Mouse (Mus musculus) cortical plate, adult 2 months (tissue): ENCODE measurements around the gene Rimklb.
"Not testable (repeated sequence)": the region's sequence is repeated elsewhere in the genome, so short reads cannot be mapped to it uniquely, and the experiment has no call there.

ENCODE experiments used
- CTCF ChIP-seq: fragments of 200-500 bp; IDR thresholded peaks from 2 replicates; pipeline ENCODE4 v1.5.1; 2011; ENCODE audit warnings: mild to moderate bottlenecking, control low read depth, low read length; ENCODE audit not compliant: insufficient read depth; ENCODE audit errors: extremely low read depth
- POLR2A ChIP-seq: fragments of 200-500 bp; IDR thresholded peaks from 2 replicates; pipeline ENCODE4 v1.6.1; 2011; ENCODE audit warnings: mild to moderate bottlenecking, low read length, control low read depth; ENCODE audit not compliant: insufficient read depth; ENCODE audit errors: extremely low read depth

DNA sequence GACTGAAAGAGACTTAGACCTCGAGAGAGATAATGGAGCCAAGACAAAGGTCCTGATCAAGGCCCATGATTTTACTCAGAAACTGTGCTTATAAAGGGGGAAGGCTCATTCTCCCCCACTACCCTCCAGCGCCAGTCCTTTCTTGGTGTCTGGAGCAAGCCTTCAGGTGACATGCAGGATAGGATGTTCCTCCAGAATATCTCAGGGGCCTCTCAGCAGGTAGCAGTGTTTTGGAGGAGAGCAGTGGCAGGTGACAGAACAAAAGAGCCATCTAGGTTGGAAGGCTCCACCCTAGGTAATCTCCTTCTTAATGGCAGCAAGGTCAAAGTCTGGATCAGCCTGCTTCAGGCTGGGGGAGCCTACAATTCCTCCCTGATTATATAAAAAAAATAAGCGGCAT, 27.1 kb downstream of the Rimklb start:
- TF ChIP-seq CTCF, POLR2A: not testable (repeated sequence)
